Mouse (Mus musculus) embryonic facial prominence, embryonic 13.5 days (tissue): ENCODE results near the gene Flywch2. TPM values are rescaled to one million over a fixed set of nuclear protein-coding genes. Genes with fewer than 3 reads are reported as not detected.
"Not testable (repeated sequence)": the region's sequence is repeated elsewhere in the genome, so short reads cannot be mapped to it uniquely, and the experiment has no call there.

Experiments used
- ATAC-seq: fragments of 200-750 bp; cut with Nextera tagmentation; 2 replicates; pipeline ENCODE4 v1.8.0; 2017; ENCODE audit warnings: low read depth; ENCODE audit not compliant: insufficient number of reproducible peaks, insufficient read depth, low FRiP score, low TSS enrichment
- H3K27ac ChIP-seq: fragments of 300-500 bp; sonication (generic); 2 replicates; pipeline ENCODE4 v1.5.1; 2015; ENCODE audit warnings: moderate library complexity, mild to moderate bottlenecking, inconsistent platforms
- H3K27me3 ChIP-seq: fragments of 300-500 bp; sonication (generic); 2 replicates; pipeline ENCODE4 v1.6.1; 2015; ENCODE audit warnings: mild to moderate bottlenecking, inconsistent platforms
- H3K36me3 ChIP-seq: fragments of 300-500 bp; sonication (generic); 2 replicates; pipeline ENCODE4 v1.6.1; 2015; ENCODE audit warnings: mild to moderate bottlenecking, inconsistent platforms
- H3K4me1 ChIP-seq: fragments of 300-500 bp; sonication (generic); 2 replicates; pipeline ENCODE4 v1.6.1; 2015; ENCODE audit warnings: inconsistent platforms
- H3K4me2 ChIP-seq: fragments of 300-500 bp; sonication (generic); 2 replicates; pipeline ENCODE4 v1.6.1; 2015; ENCODE audit warnings: moderate library complexity, mild to moderate bottlenecking, inconsistent platforms
- H3K4me3 ChIP-seq: fragments of 300-500 bp; sonication (generic); 2 replicates; pipeline ENCODE4 v1.5.1; 2015; ENCODE audit warnings: mild to moderate bottlenecking, inconsistent platforms
- H3K9ac ChIP-seq: fragments of 300-500 bp; sonication (generic); 2 replicates; pipeline ENCODE4 v1.6.1; 2015; ENCODE audit warnings: mild to moderate bottlenecking, inconsistent platforms
- H3K9me3 ChIP-seq: fragments of 300-500 bp; sonication (generic); 2 replicates; pipeline ENCODE4 v1.6.1; 2016; ENCODE audit warnings: inconsistent platforms
- WGBS: fragments of 180-500 bp; shearing (Covaris S2); methylation state at CpG from one replicate; pipeline ENCODE4 v1.1.7; 2015; ENCODE audit warnings: mixed read lengths; 5-methylcytosine and 5-hydroxymethylcytosine counted together
- polyA plus RNA-seq: library from polyadenylated mRNA; unstranded; fragments of >200 nt; fragmentation: Nextera tagmentation; extraction: Ambion mirVana; gene quantifications from 2 replicates; pipeline ENCODE4 v1.2.1, GENCODE M21; 2015

Flywch2 gene
- polyA plus RNA-seq, 1 experiment from 2014 or later: 65.1 TPM

DNA sequence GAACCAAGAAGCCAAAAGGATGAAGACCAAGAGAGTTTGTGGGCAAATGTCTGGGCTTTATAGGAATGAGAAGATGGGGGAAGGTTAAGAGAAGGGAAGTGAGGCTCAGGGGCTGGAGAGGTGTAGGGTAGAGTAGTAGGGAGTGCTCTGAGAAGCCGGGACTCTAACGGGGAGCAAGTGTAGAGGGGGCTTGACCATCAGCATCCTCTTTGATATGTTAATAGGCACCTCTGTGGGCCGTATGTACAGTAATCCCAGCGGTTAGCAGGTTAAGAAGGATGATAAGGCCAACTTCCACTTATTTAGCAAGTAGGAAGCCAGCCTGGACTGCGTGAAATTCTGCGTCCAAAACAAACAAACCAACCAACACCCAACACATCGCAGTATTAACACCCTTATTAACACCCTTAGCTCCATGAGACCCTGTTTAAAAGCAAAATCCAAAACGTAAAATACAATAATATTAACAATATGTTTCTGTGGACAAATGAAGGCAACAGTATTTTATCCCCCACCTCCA is 3.9 kb upstream of the Flywch2 start:
- no peak for ATAC-seq
- H3K4me2 ChIP-seq: peak overlapping the region; percentile 68
- WGBS: 14% methylated on average over 8 of the region's 8 CpGs

DNA sequence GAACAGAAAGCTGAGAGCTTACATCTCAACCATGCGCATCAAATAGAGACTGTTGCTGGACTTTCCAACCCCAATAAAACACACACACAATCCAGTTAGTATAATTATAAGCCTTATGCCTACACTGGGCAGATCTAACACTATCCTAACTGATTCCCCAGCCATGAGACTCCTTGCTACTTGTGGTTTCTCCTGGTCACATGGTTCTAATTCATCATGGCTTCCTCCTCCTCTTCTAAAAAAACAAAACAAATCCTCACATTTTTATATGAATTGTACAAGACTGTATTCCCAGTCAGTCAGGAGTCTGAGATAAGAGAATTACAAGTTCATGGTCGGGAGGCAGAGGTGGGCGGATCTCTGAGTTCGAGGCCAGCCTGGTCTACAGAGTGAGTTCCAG is 3.1 kb upstream of the Flywch2 start:
- Histone ChIP-seq H3K9me3 (no peaks in the 10 kb centered on the region), H3K4me1 (peaks cover 27% of the 10 kb centered on the region), H3K27me3 (no peaks in the 10 kb centered on the region), H3K9ac (no peak overlapping the region), H3K36me3 (no peaks in the 10 kb centered on the region), H3K4me3 (no peak overlapping the region), H3K27ac (no peak overlapping the region), H3K4me2 (no peak overlapping the region)
- no peak for ATAC-seq
- WGBS: 76% methylated on average over 4 of the region's 4 CpGs

More for the DNA sequence above, 3.9 kb upstream of the Flywch2 start:
- H3K9me3 ChIP-seq: no peaks in the 10 kb centered on the region
- H3K4me1 ChIP-seq: peaks cover 27% of the 10 kb centered on the region
- no peaks in the 10 kb centered on the region for H3K36me3 ChIP-seq
- H3K4me3 ChIP-seq: peak overlapping the region; percentile 55
- peak overlapping the region; percentile 84 for H3K9ac ChIP-seq
- H3K27me3 ChIP-seq: no peaks in the 10 kb centered on the region
- H3K27ac ChIP-seq: peak overlapping the region; percentile 90

DNA sequence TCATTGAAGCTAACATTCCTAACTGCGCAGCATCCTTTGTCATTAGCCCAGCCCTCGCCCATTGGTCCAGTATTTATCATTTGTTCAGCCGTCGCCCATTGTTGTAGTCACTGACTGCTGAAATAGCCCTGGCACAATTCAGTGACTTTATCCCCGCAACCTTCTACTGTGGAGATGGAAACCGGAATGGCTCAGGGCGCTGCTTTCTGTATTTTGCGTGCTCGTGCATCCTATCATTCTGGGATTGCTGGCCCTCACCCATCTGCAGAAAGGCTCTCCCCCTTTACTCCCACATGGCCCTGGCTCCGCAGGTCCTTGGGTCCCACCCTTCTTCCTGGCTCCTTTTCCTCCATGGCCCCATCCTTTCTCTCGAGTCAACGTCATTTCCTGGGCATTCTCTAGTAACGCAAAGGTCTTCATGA is 640 bp upstream of the Flywch2 start:
- Histone ChIP-seq H3K4me2 (peak overlapping the region; percentile 79), H3K27me3 (no peaks in the 10 kb centered on the region), H3K9ac (peak overlapping the region; percentile 84), H3K4me3 (peak overlapping the region; percentile 66), H3K36me3 (no peaks in the 10 kb centered on the region), H3K4me1 (peaks cover 27% of the 10 kb centered on the region), H3K9me3 (no peaks in the 10 kb centered on the region), H3K27ac (0 out of 2 replicates have a peak overlapping the region, but pooled peaks have one; percentile 34)
- ATAC-seq: no peak
- 13% methylated on average over 13 of the region's 13 CpGs for WGBS

DNA sequence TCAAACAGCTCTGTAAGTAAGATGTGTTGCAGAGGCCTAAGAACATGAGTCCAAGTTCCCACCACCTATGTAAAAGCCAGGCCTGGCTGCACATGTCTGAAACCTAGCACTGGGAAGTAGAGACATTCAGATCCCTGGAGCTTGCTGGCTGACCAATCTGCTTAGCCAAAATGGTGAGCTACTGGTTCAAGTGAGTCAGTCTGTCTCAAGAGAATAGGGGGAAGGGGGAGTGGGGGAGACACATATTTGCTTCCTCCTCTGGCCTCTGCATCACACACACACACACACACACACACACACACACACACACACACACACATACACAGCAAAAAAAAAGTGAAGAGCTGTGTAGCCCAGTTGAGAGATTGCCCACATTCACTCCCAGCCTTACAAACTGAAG is 2.5 kb downstream of the Flywch2 start:
- no peak overlapping the region for H3K27ac ChIP-seq
- no peak overlapping the region for H3K4me2 ChIP-seq
- no peak overlapping the region for H3K4me3 ChIP-seq
- ATAC-seq: no peak
- no peaks in the 10 kb centered on the region for H3K27me3 ChIP-seq
- no peak overlapping the region for H3K9ac ChIP-seq
- H3K9me3 ChIP-seq: no peaks in the 10 kb centered on the region
- peaks cover 12% of the 10 kb centered on the region for H3K36me3 ChIP-seq
- peaks cover 13% of the 10 kb centered on the region for H3K4me1 ChIP-seq

DNA sequence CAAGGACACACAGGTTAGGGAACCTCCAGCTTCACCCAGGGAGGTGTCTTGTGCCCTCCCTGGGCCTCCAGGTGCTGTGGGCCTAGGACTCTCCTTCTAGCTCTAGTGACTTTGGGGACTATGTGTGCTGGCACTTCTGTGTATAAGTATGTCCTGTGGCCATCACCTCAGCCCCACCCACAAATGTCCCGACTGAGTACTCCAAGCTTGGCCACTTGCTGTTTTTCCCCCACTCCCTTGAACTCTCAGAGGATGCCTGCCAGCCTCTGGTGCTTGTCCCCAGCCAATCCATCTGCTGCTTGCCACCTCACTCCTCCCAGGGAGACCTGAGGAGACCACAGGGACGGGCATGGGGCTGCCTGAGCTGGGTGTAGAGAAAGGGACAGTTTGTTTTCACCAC is 7.4 kb downstream of the Flywch2 start:
- no peaks in the 10 kb centered on the region for H3K27me3 ChIP-seq
- no peaks in the 10 kb centered on the region for H3K4me1 ChIP-seq
- H3K4me3 ChIP-seq: no peak overlapping the region
- ATAC-seq: no peak
- no peak overlapping the region for H3K4me2 ChIP-seq
- WGBS: 63% methylated on average over 2 of the region's 2 CpGs
- no peak overlapping the region for H3K27ac ChIP-seq
- H3K36me3 ChIP-seq: peaks cover 17% of the 10 kb centered on the region
- H3K9me3 ChIP-seq: no peaks in the 10 kb centered on the region
- H3K9ac ChIP-seq: no peak overlapping the region

DNA sequence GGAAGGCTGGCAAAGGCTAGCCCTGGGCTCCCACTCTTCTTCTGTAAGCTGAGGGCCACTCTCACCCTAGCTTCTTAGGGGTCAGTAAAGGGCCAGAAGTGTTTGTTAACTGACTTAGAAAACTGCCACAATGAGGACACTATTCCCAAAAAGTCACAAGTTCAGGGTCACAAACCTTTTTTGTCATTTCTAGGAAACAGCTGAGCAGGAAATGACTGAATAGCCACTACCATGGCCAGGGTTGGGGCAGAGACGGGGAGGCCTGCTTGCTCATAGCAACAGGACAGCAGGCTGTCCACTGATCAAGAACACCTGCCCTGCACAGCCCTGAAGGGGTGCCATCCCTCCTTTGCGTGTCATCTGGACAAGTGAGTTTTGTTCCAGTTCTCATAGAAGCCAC is 8.7 kb downstream of the Flywch2 start:
- Histone ChIP-seq H3K9me3 (no peaks in the 10 kb centered on the region), H3K27ac (no peak overlapping the region), H3K36me3 (peaks cover 17% of the 10 kb centered on the region), H3K4me2 (no peak overlapping the region), H3K27me3 (no peaks in the 10 kb centered on the region), H3K9ac (no peak overlapping the region), H3K4me3 (no peak overlapping the region), H3K4me1 (no peaks in the 10 kb centered on the region)
- WGBS: 72% methylated on average over 2 of the region's 2 CpGs
- no peak for ATAC-seq

DNA sequence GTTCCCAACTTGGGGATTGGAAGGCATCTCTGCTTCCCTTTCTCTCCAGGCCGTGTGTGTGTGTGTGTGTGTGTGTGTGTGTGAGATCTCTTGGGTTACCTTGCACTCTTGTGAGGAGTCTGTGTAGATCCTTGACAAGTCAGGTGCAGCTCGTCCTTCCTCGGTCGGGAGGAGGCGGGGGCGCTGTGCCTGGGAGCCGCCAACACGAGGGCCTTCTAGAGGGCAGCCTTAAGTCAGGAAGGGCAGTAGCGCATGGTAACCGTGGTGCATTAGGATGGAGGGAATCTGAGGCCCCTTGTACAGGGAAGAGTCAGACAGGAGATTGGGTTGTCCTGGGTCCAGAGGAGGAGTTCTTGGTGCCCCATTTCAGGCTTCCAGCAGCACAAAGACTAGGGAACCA is 9.7 kb downstream of the Flywch2 start:
- no peak for ATAC-seq
- Histone ChIP-seq H3K9me3 (no peaks in the 10 kb centered on the region), H3K27ac (no peak overlapping the region), H3K9ac (no peak overlapping the region), H3K27me3 (no peaks in the 10 kb centered on the region), H3K4me3 (no peak overlapping the region), H3K36me3 (peaks cover 17% of the 10 kb centered on the region), H3K4me2 (no peak overlapping the region), H3K4me1 (no peaks in the 10 kb centered on the region)
- WGBS: 78% methylated on average over 10 of the region's 10 CpGs

DNA sequence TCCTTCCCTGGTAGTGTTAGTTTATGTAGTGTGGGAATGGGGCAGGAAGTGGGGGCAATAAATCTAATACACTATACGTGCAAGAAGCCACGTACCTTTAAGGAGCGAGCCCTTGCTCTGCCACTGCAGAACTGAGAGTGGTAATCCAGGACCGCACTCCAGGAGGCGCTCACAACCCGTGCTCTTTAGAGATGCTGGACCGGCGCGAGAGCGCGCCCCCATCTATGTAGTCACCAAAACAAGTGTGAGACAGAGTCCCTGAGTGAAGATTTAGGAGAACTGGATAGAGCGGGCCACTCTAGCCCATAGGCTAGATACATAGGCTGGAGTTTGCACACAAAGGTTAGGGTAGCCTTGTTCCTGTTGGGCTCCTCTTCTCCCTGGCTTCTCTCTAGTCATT is 11.8 kb downstream of the Flywch2 start:
- 0 out of 2 replicates have a peak, but pooled peaks have one; percentile 17 for ATAC-seq
- H3K9me3 ChIP-seq: no peaks in the 10 kb centered on the region
- H3K27ac ChIP-seq: no peak overlapping the region
- H3K4me3 ChIP-seq: no peak overlapping the region
- peaks cover 11% of the 10 kb centered on the region for H3K36me3 ChIP-seq
- H3K27me3 ChIP-seq: no peaks in the 10 kb centered on the region
- peaks cover 8% of the 10 kb centered on the region for H3K4me1 ChIP-seq
- 0 out of 2 replicates have a peak overlapping the region, but pooled peaks have one; percentile 21 for H3K9ac ChIP-seq
- no peak overlapping the region; the same call in 1 of the 2 replicates for H3K4me2 ChIP-seq
- 6% methylated on average over 12 of the region's 12 CpGs for WGBS

DNA sequence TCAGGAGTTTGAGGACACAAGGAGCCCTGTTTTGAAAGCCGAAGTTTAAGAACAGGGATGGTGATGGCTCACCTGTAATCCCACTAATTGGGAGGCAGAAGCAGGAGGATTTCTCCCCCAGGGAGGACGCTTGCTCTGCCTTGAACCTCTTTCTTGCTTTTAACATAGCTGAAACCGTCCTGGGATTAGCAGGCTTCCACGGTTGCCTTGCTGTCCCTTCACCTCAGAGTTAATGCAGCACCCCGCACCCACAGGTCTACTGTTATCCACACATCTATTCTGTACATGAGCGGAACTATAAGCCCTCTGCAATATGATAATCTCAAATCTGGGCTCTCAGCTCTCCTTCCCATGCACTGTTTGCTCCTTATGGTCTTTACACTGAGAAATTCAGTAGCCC is 12.2 kb downstream of the Flywch2 start:
- Histone ChIP-seq H3K9me3 (no peaks in the 10 kb centered on the region), H3K4me3 (no peak overlapping the region), H3K9ac (no peak overlapping the region), H3K36me3 (peaks cover 13% of the 10 kb centered on the region), H3K27me3 (no peaks in the 10 kb centered on the region), H3K27ac (no peak overlapping the region), H3K4me2 (no peak overlapping the region), H3K4me1 (peaks cover 8% of the 10 kb centered on the region)
- 67% methylated on average over 6 of the region's 6 CpGs for WGBS
- no peak for ATAC-seq

DNA sequence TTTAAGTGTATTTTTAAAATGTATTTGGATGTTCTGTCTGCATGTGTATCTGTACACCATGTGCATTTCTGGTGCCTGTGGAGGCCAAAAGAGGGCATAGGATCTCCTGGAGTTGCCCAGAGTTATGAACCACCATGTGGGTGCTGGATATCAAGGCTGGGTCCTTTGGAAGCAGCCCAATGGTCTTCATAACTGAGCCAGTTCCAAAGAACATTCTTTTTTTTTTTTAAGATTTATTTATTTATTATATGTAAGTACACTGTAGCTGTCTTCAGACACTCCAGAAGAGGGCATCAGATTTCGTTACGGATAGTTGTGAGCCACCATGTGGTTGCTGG is 13.7 kb downstream of the Flywch2 start:
- not testable (repeated sequence) for ATAC-seq

DNA sequence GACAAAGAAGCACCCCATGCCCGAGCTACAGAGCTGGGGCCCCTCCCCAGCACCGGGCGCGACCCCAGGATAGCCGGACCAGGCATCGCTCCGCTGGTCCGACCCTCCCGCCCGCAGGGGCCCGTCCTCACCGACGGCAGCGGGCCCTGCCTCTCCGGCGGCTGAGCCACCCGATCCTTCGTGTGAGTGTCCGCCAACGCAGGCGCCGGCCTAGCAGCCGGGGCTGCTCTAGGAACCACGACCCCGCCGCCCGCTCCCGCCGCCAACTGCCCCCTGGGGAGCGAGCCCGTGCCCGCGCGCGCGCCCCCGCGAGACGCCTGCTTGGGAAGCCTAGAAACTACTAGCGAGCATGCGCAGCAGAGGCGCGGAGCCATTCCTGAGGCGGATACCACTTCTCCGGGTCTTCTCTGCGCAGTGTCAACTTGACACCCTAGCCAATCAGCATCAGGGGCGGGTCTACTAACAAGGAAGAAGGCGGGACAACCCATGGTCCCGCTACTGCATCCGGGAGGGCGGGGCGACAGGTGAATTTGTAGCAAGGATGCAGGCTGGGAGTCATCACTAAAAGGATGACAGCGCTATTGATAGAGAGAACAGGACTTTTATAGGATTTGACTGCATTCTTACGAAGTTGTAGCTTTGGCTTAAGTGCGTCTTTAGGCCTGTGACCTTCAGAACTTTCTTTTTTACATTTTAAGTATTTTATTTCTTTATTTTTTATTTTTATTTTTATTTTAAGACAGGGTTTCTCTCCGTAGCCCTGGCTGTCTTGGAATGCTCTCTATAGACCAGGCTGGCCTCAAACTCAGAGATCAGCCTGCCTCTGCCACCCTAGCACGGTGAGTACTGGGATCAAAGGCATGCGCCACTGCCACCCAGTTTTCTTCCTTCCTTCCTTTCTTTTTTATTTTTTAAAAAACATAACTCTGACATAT is 14.3 kb downstream of the Flywch2 start, which contains the start of gene Flywch1:
TSS of gene Flywch1 (minus strand) at position 319 of the 935 bp plus-strand sequence.
- 3% methylated on average over 57 of the region's 58 CpGs for WGBS
- ATAC-seq: peak; percentile 96

More for the DNA sequence above, 13.7 kb downstream of the Flywch2 start:
- H3K27me3 ChIP-seq, H3K4me1 ChIP-seq, H3K9ac ChIP-seq, H3K4me3 ChIP-seq, H3K9me3 ChIP-seq, H3K27ac ChIP-seq: not testable (repeated sequence)
- Histone ChIP-seq H3K4me2 (peak overlapping the region; percentile 80; the same call in 1 of the 2 replicates), H3K36me3 (peaks cover 21% of the 10 kb centered on the region)
- 74% methylated on average over 2 of the region's 2 CpGs for WGBS

DNA sequence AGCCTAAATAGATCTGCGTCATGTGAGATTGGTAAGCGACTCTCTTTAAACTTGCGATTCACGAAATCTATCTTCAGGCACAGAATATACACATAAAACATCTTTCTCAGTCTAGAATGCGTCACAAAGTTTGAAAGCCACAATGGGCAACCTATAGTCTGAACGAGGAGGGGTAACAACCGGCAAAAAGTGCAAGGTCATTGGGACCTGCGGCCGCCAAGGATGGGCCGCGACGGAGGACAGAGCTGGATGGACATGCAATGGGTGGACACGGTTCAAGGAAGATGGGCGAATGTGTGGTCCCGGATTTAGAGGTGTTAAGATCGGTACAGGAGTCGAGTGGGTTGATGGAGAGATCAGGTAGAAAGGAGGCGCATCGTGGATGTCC is 15.0 kb downstream of the Flywch2 start:
- Histone ChIP-seq H3K4me2 (peak overlapping the region; percentile 80), H3K27me3 (no peaks in the 10 kb centered on the region), H3K9ac (peak overlapping the region; percentile 94), H3K27ac (peak overlapping the region; percentile 83), H3K36me3 (peaks cover 15% of the 10 kb centered on the region), H3K4me3 (peak overlapping the region; percentile 90), H3K9me3 (no peaks in the 10 kb centered on the region), H3K4me1 (peaks cover 8% of the 10 kb centered on the region)
- no peak for ATAC-seq
- 1% methylated on average over 19 of the region's 19 CpGs for WGBS

More for the DNA sequence above, 14.3 kb downstream of the Flywch2 start, which contains the start of gene Flywch1:
- H3K4me3 ChIP-seq: peak within 1 kb of the TSS; percentile 90
- no peaks in the 10 kb centered on the region for H3K27me3 ChIP-seq
- no peaks in the 10 kb centered on the region for H3K9me3 ChIP-seq
- peaks cover 21% of the 10 kb centered on the region for H3K36me3 ChIP-seq
- H3K4me1 ChIP-seq: peaks cover 8% of the 10 kb centered on the region
- peak within 1 kb of the TSS; percentile 80 for H3K4me2 ChIP-seq
- peak within 1 kb of the TSS; percentile 83 for H3K27ac ChIP-seq
- H3K9ac ChIP-seq: peak within 1 kb of the TSS; percentile 94
